Mouse (Mus musculus) cerebellum, adult 11 months (tissue): ENCODE data around the gene Tox4.

ENCODE experiments used
- DNase-seq: peaks from one replicate; pipeline ENCODE4 v3.0.0; 2022

Tox4 gene

GRCm38 (mm10) chr14:52313931-52314807, 35.2 kb downstream of the Tox4 start:
- no peak for DNase-seq

GRCm38 (mm10) chr14:52314808-52315150, 35.8 kb downstream of the Tox4 start:
- DNase-seq = no peak

- peak; percentile 31 for DNase-seq
Observed at GRCm38 (mm10) chr14:52315283-52315780, 36.4 kb downstream of the Tox4 start.

GRCm38 (mm10) chr14:52315792-52316440, 37.0 kb downstream of the Tox4 start:
- DNase-seq = peak; percentile 74

GRCm38 (mm10) chr14:52316441-52317225, 37.7 kb downstream of the Tox4 start:
- peak; percentile 44 for DNase-seq

GRCm38 (mm10) chr14:52319361-52319760, 40.4 kb downstream of the Tox4 start:
- no peak for DNase-seq

- no peak for DNase-seq
Observed at GRCm38 (mm10) chr14:52325890-52326289, 46.9 kb downstream of the Tox4 start.

GRCm38 (mm10) chr14:52327375-52327901, 48.5 kb downstream of the Tox4 start:
- DNase-seq = no peak

- DNase-seq = no peak
Observed at GRCm38 (mm10) chr14:52327910-52328812, 49.2 kb downstream of the Tox4 start, which contains the start of gene Sall2. Gene Sall2, minus strand, starts transcription at chr14:52328762.

GRCm38 (mm10) chr14:52331069-52331750, 52.3 kb downstream of the Tox4 start:
- DNase-seq = no peak

GRCm38 (mm10) chr14:52332171-52332570, 53.2 kb downstream of the Tox4 start:
- no peak for DNase-seq

- DNase-seq = peak; percentile 58
Observed at GRCm38 (mm10) chr14:52338751-52339511, 60.0 kb downstream of the Tox4 start.

GRCm38 (mm10) chr14:52339512-52339852, 60.5 kb downstream of the Tox4 start:
- DNase-seq = no peak
